Mouse (Mus musculus) gastrocnemius, postnatal 25 days (tissue): ENCODE results near the gene Vps37b. TPM values are rescaled to one million over a fixed set of nuclear protein-coding genes. Genes with fewer than 3 reads are reported as not detected.

Experiments used
- DNase-seq: peaks from one replicate; pipeline ENCODE4 v3.0.0; 2022
- total RNA-seq, 2 experiments: library from RNA; stranded (reverse); gene quantifications; 1 replicate in 1 of 2; 2 replicates in 1 of 2; pipeline ENCODE4 v1.2.3; 2021

The Vps37b gene
- total RNA-seq, 2 experiments from 2014 or later: 4.2 to 6.3 TPM

DNA sequence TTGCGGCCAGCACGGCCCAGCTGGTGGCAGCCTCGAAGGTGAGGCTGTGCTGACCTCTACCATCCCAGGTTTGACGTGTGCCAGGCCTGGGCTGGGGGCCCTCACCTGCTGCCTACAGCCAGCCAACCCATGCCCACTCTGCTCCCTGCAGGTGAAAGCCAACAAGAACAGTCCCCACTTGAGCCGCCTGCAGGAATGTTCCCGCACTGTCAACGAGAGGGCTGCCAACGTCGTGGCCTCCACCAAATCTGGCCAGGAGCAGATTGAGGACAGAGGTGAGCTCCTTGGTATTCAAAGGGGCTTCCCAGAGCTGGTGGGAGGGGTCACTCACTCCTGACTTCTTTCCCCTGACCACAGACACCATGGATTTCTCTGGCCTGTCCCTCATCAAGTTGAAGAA is 30.8 kb downstream of the Vps37b start:
- DNase-seq: no peak

GRCm38 (mm10) chr5:124000824-124001223 is 31.2 kb downstream of the Vps37b start:
- peak; percentile 69 for DNase-seq

GRCm38 (mm10) chr5:123998370-123998769 is 33.7 kb downstream of the Vps37b start:
- DNase-seq: no peak

DNA sequence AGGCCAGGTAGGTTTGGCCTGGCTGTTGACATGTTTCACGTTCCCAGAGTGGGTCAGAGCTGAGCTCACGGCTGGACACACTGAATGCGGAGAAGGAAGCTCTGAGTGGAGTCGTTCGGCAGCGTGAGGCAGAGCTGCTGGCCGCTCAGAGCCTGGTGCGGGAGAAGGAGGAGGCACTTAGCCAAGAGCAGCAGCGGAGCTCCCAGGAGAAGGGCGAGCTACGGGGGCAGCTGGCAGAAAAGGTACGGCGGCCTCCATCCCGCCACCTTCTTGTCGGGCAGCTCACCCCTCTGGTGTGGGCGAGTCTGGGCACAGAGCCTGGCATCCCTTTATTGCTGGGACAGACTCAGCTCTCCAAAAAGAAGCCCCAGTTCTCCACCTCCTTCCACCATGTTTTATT is 34.3 kb downstream of the Vps37b start:
- no peak for DNase-seq

GRCm38 (mm10) chr5:123997211-123997751 is 34.8 kb downstream of the Vps37b start:
- no peak for DNase-seq

DNA sequence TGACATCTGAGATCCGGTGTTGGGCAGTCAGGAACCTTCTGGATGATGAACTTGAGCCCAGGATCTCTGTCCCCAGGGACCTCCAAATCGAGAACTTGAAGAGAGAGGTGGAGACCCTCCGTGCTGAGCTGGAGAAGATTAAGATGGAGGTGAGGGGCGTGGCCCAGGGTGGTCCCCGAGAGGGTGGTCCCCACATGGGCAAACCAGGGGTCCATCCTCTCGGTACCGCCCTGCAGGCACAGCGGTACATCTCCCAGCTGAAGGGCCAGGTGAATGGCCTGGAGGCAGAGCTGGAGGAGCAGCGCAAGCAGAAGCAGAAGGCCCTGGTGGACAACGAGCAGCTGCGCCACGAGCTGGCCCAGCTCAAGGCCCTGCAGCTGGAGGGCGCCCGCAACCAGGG is 35.4 kb downstream of the Vps37b start:
- no peak for DNase-seq

- DNase-seq: no peak
These were observed 35.9 kb downstream of the Vps37b start for GRCm38 (mm10) chr5:123996194-123996593.

GRCm38 (mm10) chr5:123995388-123995787 is 36.7 kb downstream of the Vps37b start:
- no peak for DNase-seq

GRCm38 (mm10) chr5:123994468-123994867 is 37.6 kb downstream of the Vps37b start:
- DNase-seq: no peak

DNA sequence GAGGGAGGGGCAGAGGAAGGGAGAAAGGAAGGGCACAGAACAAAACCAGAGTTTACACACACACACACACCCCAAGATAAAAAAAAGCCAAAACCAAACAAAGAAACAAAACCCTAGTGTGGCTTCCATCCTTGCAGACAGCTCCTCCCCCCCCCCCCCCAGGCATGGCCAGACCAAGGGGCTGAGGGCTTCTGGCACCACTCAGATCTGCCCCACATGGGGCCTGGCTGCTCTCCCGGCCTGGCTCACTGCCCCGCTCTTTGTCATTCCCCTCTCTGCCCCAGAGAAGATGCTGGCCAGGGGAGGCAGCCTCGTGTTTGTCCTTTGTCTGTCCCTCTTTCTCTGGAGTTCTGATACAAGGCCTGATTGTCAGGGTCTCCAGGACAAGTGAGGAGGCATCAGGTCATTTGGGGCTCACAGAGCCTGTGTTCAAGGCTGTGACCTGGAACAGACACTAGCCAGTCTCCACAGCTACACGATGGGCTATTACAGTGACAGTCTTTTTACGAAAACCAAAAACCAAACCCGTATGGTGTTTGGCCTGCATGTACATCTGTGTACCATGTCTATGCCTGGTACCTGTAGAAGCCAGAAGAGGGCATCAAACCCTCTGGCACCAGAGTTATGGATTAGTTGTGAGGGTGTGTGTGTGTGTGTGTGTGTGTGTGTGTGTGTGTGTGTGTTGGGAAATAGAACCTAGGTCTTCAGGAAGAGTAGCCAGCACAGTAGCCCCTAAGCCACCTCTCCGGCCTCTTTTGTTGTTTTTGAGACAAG is 38.6 kb downstream of the Vps37b start:
- no peak for DNase-seq

GRCm38 (mm10) chr5:123992794-123993193 is 39.3 kb downstream of the Vps37b start:
- peak; percentile 53 for DNase-seq

DNA sequence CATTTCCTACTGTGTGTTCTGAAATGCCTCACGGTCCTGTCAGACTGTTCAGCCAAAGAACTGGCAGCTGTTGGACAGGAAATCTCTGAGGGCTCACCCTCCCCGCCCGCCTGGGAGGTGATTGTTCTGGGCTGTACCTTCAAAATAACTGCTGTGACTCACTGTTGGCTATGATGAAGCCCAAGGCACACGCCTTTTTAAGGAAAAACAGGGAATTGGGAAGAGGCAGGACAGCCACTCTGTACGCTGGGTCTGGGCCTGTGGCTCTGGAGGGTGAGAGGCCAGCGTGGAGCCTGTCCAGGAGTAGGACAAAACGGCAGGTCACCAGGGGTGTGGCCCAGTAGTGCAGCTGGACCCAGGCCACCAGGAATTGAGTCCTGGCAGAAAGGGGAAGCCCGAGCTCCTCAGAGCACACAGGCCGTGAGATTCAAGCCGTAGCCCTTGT is 39.9 kb downstream of the Vps37b start:
- DNase-seq: peak; percentile 75

DNA sequence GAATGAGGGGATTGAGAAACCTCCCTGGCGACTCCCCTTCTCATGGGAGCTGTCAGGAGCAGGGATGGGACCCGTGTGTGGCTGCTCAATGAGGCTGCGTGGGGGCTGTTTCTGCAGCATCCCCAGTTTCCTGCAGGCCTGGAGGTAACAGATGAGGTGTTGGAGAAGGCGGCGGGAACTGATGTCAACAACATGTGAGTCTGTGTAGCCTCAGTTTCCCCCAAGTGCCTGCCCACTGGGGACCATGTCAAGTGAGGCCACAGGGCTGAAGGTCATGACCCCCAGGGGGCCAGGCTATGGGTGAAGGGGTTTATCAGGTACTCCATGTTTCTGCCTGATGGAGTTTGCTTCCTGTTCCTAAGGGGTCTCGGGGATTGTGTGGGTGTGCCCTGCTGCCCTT is 40.7 kb downstream of the Vps37b start:
- DNase-seq: no peak

GRCm38 (mm10) chr5:123989941-123990885 is 41.9 kb downstream of the Vps37b start:
- no peak for DNase-seq

- no peak for DNase-seq
These were observed 44.6 kb downstream of the Vps37b start for GRCm38 (mm10) chr5:123987511-123987910.

DNA sequence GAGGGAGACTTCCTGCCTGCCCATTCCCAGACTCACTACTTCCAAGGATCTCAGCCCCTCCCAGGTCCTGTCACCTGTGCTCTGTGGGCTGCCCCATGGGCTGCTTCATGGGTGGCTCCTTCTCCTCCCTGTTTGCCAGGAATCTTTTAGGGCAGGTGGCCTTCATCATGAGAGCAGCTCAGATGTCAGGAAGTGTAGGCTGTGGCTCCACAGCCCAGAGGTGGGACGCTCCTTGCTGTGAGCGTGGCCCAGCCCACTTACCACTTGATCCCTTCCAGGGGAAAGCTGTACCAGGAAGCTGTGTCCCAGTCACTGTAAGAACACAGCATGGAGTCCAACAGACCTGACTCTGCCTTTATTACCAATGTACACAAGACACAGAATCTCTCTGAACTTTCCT is 45.1 kb downstream of the Vps37b start:
- no peak for DNase-seq

DNA sequence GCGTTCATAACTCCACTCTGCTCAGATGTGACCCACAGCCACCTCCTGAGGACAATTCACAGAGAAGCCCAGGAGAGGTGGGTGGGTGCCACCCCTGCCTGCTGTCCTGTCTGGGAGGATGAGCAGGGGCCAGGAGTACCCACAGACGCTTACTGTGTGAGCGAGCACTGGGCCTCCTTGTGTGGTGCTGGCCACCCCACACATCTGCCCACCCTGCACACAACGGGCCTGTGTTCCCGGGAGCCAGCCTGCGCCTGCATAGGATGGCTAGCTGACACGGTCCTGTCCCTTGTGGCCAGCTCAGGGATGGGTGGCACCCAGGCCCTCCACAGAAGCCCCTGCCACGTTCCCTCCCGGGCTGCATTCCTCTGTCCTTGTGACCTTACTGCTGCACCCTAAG is 46.6 kb downstream of the Vps37b start:
- DNase-seq: no peak

DNA sequence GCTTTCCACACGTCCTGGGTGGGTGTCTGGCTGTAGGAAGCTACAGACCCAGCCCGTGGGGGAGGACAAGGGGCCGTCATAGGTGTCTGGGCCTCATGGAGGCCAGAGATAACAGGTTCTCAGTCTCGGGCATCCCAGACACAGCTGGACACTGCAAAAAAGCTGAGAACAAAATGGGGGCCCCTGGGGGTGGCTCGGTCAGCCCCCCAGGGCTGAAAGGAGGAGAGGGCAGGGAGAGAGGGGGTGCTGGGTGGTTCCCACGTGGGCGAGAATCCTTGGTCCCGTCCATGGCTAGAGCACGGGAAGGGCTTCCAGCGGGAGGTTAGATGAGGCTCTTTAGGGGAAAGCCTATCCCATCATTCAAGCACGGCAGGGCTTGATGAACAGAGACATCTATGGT is 49.2 kb downstream of the Vps37b start:
- DNase-seq: no peak

GRCm38 (mm10) chr5:123981250-123981554 is 50.9 kb downstream of the Vps37b start:
- no peak for DNase-seq

DNA sequence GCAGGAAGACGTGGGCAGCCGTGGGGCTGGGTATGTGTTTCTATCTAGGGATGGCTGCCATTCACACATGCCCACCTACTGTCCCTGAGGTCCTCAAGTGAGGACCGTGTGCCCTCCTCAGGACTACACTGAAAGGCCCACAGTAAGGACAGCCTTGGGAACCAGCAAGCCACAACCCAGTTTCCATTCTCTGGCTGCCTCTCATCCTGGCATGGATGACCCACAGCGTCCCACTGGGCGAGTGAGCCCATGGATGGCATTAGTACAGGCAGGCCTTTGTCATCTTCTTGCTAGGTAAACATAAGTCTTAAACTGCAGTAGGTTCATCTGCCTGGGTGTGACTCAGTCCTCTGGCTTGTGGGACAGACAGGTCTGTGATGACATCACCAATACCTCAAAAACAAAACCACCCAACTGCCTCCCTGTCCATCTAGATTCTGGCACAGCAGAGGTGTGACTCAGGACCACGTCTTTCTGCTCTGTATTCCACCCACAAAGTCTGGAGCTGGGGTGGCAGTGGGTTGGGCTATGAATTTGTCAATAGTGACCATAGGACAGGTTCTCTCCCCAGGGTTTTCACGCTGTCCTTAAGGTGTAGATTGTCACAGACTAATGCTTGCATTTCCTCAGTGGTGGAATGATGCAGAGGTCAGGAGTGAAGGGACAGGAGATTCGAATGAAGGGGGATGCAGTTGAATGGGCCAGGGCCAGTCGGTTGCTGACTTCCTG is 51.4 kb downstream of the Vps37b start:
- no peak for DNase-seq

GRCm38 (mm10) chr5:123979980-123980369 is 52.1 kb downstream of the Vps37b start:
- no peak for DNase-seq

GRCm38 (mm10) chr5:123979221-123979979 is 52.7 kb downstream of the Vps37b start:
- DNase-seq: peak; percentile 55
